Comparison of ENCODE assay signal across 35 mouse cellular contexts in the genomic region with DNA sequence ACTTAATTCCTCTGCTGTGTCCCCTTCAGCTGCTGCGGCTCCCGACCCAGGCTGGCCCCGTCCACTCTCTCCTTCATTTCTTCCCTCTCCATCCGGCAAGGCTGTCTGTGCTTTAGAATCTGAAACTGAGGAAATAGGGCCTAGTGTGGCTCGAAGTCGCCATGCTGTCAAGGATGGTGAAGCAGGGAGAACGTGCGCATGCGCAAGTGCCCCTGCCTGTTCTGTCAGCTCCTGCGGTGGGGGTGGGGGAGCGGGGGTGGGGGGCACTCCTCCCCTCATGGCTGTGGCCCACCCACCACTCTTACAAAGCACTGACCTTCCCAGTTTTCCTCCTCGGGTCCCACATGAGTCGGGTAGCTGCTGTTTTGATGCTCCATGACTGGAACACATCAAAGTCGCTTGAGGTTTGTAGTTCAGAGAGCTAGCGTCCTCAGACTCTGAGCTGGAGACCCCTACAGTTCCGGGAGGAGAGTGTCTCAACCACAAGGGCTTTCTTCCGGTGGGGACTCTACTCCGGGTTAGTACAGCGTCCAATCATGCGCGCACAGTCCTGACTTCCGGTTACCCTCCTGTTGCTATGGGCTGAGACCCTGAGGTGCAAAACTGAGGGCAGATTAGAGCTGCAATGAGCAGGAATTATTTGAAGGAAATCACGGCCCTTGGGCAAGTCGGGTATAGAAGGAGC. TPM values are rescaled to one million over a fixed set of nuclear protein-coding genes. Genes with fewer than 3 reads are reported as not detected.
A peak's percentile ranks its signal among the peaks of the same experiment; 100 is the strongest.
DNase-seq lines count a peak whose midpoint lies in the region; TF ChIP-seq lines count a peak whose summit lies in the region.
"Had no signal": no experiment of that assay in that cellular context is flagged by ENCODE, and none has a peak within 500 bp of the region (broad histone marks: within the 10 kb centered on the region; RNA-seq: fewer than 3 reads in every experiment).

No protein-coding gene starts in this region.

- peak overlapping the region; percentile 43; the same call in 1 of the 2 replicates for H3K27ac ChIP-seq in testis, adult 2 months (ENCODE audit: control insufficient read depth, insufficient read depth, low read depth, low read length)
- H3K27ac ChIP-seq: embryonic facial prominence, embryonic 13.5 days; embryonic facial prominence, embryonic 15.5 days; forebrain, embryonic 10.5 days; forebrain, embryonic 12.5 days had no signal

- TF ChIP-seq POLR2A in testis, adult 2 months (IDR thresholded peaks at IDR 0.05; ENCODE audit: control insufficient read depth, low read depth, low read length), result no peak

- H3K36me3 ChIP-seq in testis, adult 2 months (ENCODE audit: control insufficient read depth, insufficient read depth, low read length), result no peaks in the 10 kb centered on the region
- H3K36me3 ChIP-seq: embryonic facial prominence, embryonic 13.5 days; embryonic facial prominence, embryonic 15.5 days; forebrain, embryonic 10.5 days; forebrain, embryonic 12.5 days had no signal

- no peak for TF ChIP-seq CTCF in testis, adult 2 months (IDR thresholded peaks at IDR 0.05; ENCODE audit: control insufficient read depth, insufficient read depth, insufficient replicate concordance, low read depth, low read length)

- no peaks in the 10 kb centered on the region for H3K4me1 ChIP-seq in testis, adult 2 months (ENCODE audit: control insufficient read depth, insufficient read depth, low read length)
- H3K4me1 ChIP-seq: embryonic facial prominence, embryonic 13.5 days; embryonic facial prominence, embryonic 15.5 days; forebrain, embryonic 10.5 days; forebrain, embryonic 12.5 days had no signal

- no peak for DNase-seq in testis, postnatal 10 days (ENCODE audit: low spot score)
- peak; percentile 10 for DNase-seq in ES-CJ7 (ENCODE audit: low read depth, low spot score)
- DNase-seq in R1 (ENCODE audit: low read depth, low spot score), result peak; percentile 76
- peak; percentile 66 for DNase-seq in testis, postnatal 14 days (ENCODE audit: low spot score)
- DNase-seq in left cerebral cortex, adult 8-10 months (ENCODE audit: low spot score in 2 of 2), result no peak
- DNase-seq in lung, postnatal 25 days (ENCODE audit: low spot score), result no peak
- DNase-seq in cerebellum, postnatal 36 days, result no peak
- DNase-seq: adrenal gland, adult 8-10 months; adrenal gland, postnatal 14 days; adrenal gland, postnatal 36 days; B cell, adult 2 months; cerebellum, adult 11-12 months; cerebellum, adult 2 months; cerebellum, adult 9-10 months; cerebellum, postnatal 10 days; cerebellum, postnatal 25 days; embryo, embryonic 11 days had no signal

- H3K27me3 ChIP-seq in testis, adult 2 months (ENCODE audit: control insufficient read depth, insufficient read depth, low read length), result no peaks in the 10 kb centered on the region
- H3K27me3 ChIP-seq: CH12.LX; embryonic facial prominence, embryonic 13.5 days; embryonic facial prominence, embryonic 15.5 days; forebrain, embryonic 12.5 days had no signal

- H3K4me3 ChIP-seq in testis, adult 2 months (ENCODE audit: control insufficient read depth, low read depth, low read length), result peak overlapping the region; percentile 68
- H3K4me3 ChIP-seq: embryonic facial prominence, embryonic 13.5 days; embryonic facial prominence, embryonic 15.5 days; erythroblast, embryonic 14.5 days; forebrain, embryonic 10.5 days; forebrain, embryonic 12.5 days had no signal

RNA-seq across cellular contexts. Expression of gene Rhox2h, which starts 10.1 kb away (rescaled TPM):
- not detected in 2 replicates for polyA plus RNA-seq in testis, adult 2 months (2012; rRNA removed)
- not detected for total RNA-seq in left cerebral cortex, adult 8-10 months (2022)
- total RNA-seq: adrenal gland, adult 18-20 months; adrenal gland, adult 8-10 months; adrenal gland, postnatal 14 days; adrenal gland, postnatal 36 days; common myeloid progenitor, adult 5-6 weeks; ES-E14; MEL had no signal
- polyA plus RNA-seq: activated CD4-positive, CD25-positive, alpha-beta regulatory T cell, adult 4 months; CD4-positive, CD25-positive, alpha-beta regulatory T cell, adult 4 months; cerebellum, adult 2 months; embryonic facial prominence, embryonic 11.5 days; embryonic facial prominence, embryonic 13.5 days; embryonic facial prominence, embryonic 15.5 days; erythroblast, embryonic 14.5 days; forebrain, embryonic 10.5 days; forebrain, embryonic 12.5 days; forebrain, embryonic 14.5 days; forebrain, embryonic 16.5 days; frontal cortex, adult 2 months; Patski had no signal

RNA-seq across cellular contexts. Expression of gene Rhox3h, which starts 14.6 kb away (rescaled TPM):
- polyA plus RNA-seq in testis, adult 2 months (2012; rRNA removed), result 0.29 and 0.47 TPM in 2 replicates
- total RNA-seq in left cerebral cortex, adult 8-10 months (2022), result not detected
- total RNA-seq: adrenal gland, adult 18-20 months; adrenal gland, adult 8-10 months; adrenal gland, postnatal 14 days; adrenal gland, postnatal 36 days; CH12.LX; common myeloid progenitor, adult 5-6 weeks; ES-E14; MEL had no signal
- polyA plus RNA-seq: activated CD4-positive, CD25-positive, alpha-beta regulatory T cell, adult 4 months; CD4-positive, CD25-positive, alpha-beta regulatory T cell, adult 4 months; cerebellum, adult 2 months; embryonic facial prominence, embryonic 11.5 days; embryonic facial prominence, embryonic 13.5 days; embryonic facial prominence, embryonic 15.5 days; erythroblast, embryonic 14.5 days; forebrain, embryonic 10.5 days; forebrain, embryonic 12.5 days; forebrain, embryonic 14.5 days; forebrain, embryonic 16.5 days; frontal cortex, adult 2 months; Patski had no signal

RNA-seq across cellular contexts. Expression of gene Rhox4g, which starts 32.0 kb away (rescaled TPM):
- polyA plus RNA-seq in testis, adult 2 months (2012; rRNA removed), result not detected in 2 replicates
- not detected for total RNA-seq in left cerebral cortex, adult 8-10 months (2022)
- total RNA-seq: adrenal gland, adult 18-20 months; adrenal gland, adult 8-10 months; adrenal gland, postnatal 14 days; adrenal gland, postnatal 36 days; common myeloid progenitor, adult 5-6 weeks; ES-E14; MEL had no signal
- polyA plus RNA-seq: activated CD4-positive, CD25-positive, alpha-beta regulatory T cell, adult 4 months; CD4-positive, CD25-positive, alpha-beta regulatory T cell, adult 4 months; cerebellum, adult 2 months; embryonic facial prominence, embryonic 11.5 days; embryonic facial prominence, embryonic 13.5 days; embryonic facial prominence, embryonic 15.5 days; erythroblast, embryonic 14.5 days; forebrain, embryonic 10.5 days; forebrain, embryonic 12.5 days; forebrain, embryonic 14.5 days; forebrain, embryonic 16.5 days; frontal cortex, adult 2 months; Patski had no signal

RNA-seq across cellular contexts. Expression of gene Rhox2g, which starts 39.9 kb away (rescaled TPM):
- not detected in 2 replicates for polyA plus RNA-seq in testis, adult 2 months (2012; rRNA removed)
- total RNA-seq in left cerebral cortex, adult 8-10 months (2022), result not detected
- total RNA-seq: adrenal gland, adult 18-20 months; adrenal gland, adult 8-10 months; adrenal gland, postnatal 14 days; adrenal gland, postnatal 36 days; CH12.LX; common myeloid progenitor, adult 5-6 weeks; MEL had no signal
- polyA plus RNA-seq: activated CD4-positive, CD25-positive, alpha-beta regulatory T cell, adult 4 months; CD4-positive, CD25-positive, alpha-beta regulatory T cell, adult 4 months; cerebellum, adult 2 months; embryonic facial prominence, embryonic 11.5 days; embryonic facial prominence, embryonic 13.5 days; embryonic facial prominence, embryonic 15.5 days; erythroblast, embryonic 14.5 days; forebrain, embryonic 10.5 days; forebrain, embryonic 12.5 days; forebrain, embryonic 14.5 days; forebrain, embryonic 16.5 days; frontal cortex, adult 2 months; Patski had no signal

RNA-seq across cellular contexts. Expression of gene Rhox3g, which starts 54.8 kb away (rescaled TPM):
- 0.13 TPM in 1 of 2 replicates, not detected in the other for polyA plus RNA-seq in testis, adult 2 months (2012; rRNA removed)
- total RNA-seq in left cerebral cortex, adult 8-10 months (2022), result not detected
- total RNA-seq: adrenal gland, adult 18-20 months; adrenal gland, adult 8-10 months; adrenal gland, postnatal 14 days; adrenal gland, postnatal 36 days; CH12.LX; common myeloid progenitor, adult 5-6 weeks; ES-E14; MEL had no signal
- polyA plus RNA-seq: activated CD4-positive, CD25-positive, alpha-beta regulatory T cell, adult 4 months; CD4-positive, CD25-positive, alpha-beta regulatory T cell, adult 4 months; cerebellum, adult 2 months; embryonic facial prominence, embryonic 11.5 days; embryonic facial prominence, embryonic 13.5 days; embryonic facial prominence, embryonic 15.5 days; erythroblast, embryonic 14.5 days; forebrain, embryonic 10.5 days; forebrain, embryonic 12.5 days; forebrain, embryonic 14.5 days; forebrain, embryonic 16.5 days; frontal cortex, adult 2 months; Patski had no signal

Comparison
In these comparisons a context has a peak if more than half of its experiments do, and no peak if none do; other contexts are left out.
1. DNase-seq: peak in ES-CJ7 (single experiment), R1 (single experiment) and testis, postnatal 14 days (single experiment); none in testis, postnatal 10 days (single experiment), left cerebral cortex, adult 8-10 months (0 of 2), lung, postnatal 25 days (single experiment) and cerebellum, postnatal 36 days (0 of 2).